Mouse (Mus musculus): ENCODE measurements at regions not wholly inside any gene's neighbourhood (a gene's known extent, or its start where the extent isn't known, plus 50 kb on each side); places are given as distances from the start of the nearest gene placed in this dataset.

GRCm38 (mm10) chr6:51025411-51025810 lies 371.2 kb upstream of the Npvf start:
- Histone ChIP-seq H3K4me2 (ENCODE audit: low read depth, low read length) (no peak overlapping the region), H3K9ac (replicated peaks; ENCODE audit: low read length) (no peak overlapping the region), H3K4me3 (ENCODE audit: low read depth, low read length) (no peak overlapping the region), H3K36me3 (replicated peaks; ENCODE audit: control insufficient read depth, insufficient read depth, low read depth, low read length) (no peaks in the 10 kb centered on the region), H3K27ac (replicated peaks; ENCODE audit: low read depth, low read length) (no peak overlapping the region), H3K4me1 (ENCODE audit: control insufficient read depth, insufficient read depth, low read length) (no peaks in the 10 kb centered on the region), H3K9me3 (replicated peaks; ENCODE audit: control insufficient read depth, low read length) (no peaks in the 10 kb centered on the region), H3K27me3 (ENCODE audit: control insufficient read depth, insufficient read depth, low read length) (no peaks in the 10 kb centered on the region)
- WGBS: 61% methylated on average over 3 of the region's 3 CpGs
- no peak for ATAC-seq (replicated peaks; ENCODE audit: insufficient number of reproducible peaks, low FRiP score, low TSS enrichment, low read depth)
- DNase-seq (ENCODE audit: low spot score): no peak

- no peaks in the 10 kb centered on the region for H3K36me3 ChIP-seq (replicated peaks; ENCODE audit: control insufficient read depth, insufficient read depth, low read depth, low read length)
- no peak overlapping the region for H3K27ac ChIP-seq (replicated peaks; ENCODE audit: low read depth, low read length)
- ATAC-seq (replicated peaks; ENCODE audit: insufficient number of reproducible peaks, low FRiP score, low TSS enrichment, low read depth) (no peak), DNase-seq (ENCODE audit: low spot score) (peak; percentile 26)
- H3K4me2 ChIP-seq (ENCODE audit: low read depth, low read length): no peak overlapping the region
- no peaks in the 10 kb centered on the region for H3K4me1 ChIP-seq (ENCODE audit: control insufficient read depth, insufficient read depth, low read length)
- H3K9me3 ChIP-seq (replicated peaks; ENCODE audit: control insufficient read depth, low read length): no peaks in the 10 kb centered on the region
- no peak overlapping the region for H3K9ac ChIP-seq (replicated peaks; ENCODE audit: low read length)
- 20% methylated on average over 2 of the region's 2 CpGs for WGBS
- H3K4me3 ChIP-seq (ENCODE audit: low read depth, low read length): no peak overlapping the region
- H3K27me3 ChIP-seq (ENCODE audit: control insufficient read depth, insufficient read depth, low read length): no peaks in the 10 kb centered on the region
These were observed 373.1 kb upstream of the Npvf start for GRCm38 (mm10) chr6:51027296-51027695.

- Histone ChIP-seq H3K4me1 (ENCODE audit: control insufficient read depth, insufficient read depth, low read length) (no peaks in the 10 kb centered on the region), H3K36me3 (replicated peaks; ENCODE audit: control insufficient read depth, insufficient read depth, low read depth, low read length) (no peaks in the 10 kb centered on the region), H3K27ac (replicated peaks; ENCODE audit: low read depth, low read length) (no peak overlapping the region), H3K27me3 (ENCODE audit: control insufficient read depth, insufficient read depth, low read length) (no peaks in the 10 kb centered on the region), H3K4me3 (ENCODE audit: low read depth, low read length) (no peak overlapping the region), H3K9me3 (replicated peaks; ENCODE audit: control insufficient read depth, low read length) (no peaks in the 10 kb centered on the region), H3K9ac (replicated peaks; ENCODE audit: low read length) (no peak overlapping the region), H3K4me2 (ENCODE audit: low read depth, low read length) (no peak overlapping the region)
- DNase-seq (ENCODE audit: low spot score) (no peak), ATAC-seq (replicated peaks; ENCODE audit: insufficient number of reproducible peaks, low FRiP score, low TSS enrichment, low read depth) (no peak)
- WGBS: 86% methylated on average over 3 of the region's 3 CpGs
These were observed 375.3 kb upstream of the Npvf start for GRCm38 (mm10) chr6:51029516-51029915.

GRCm38 (mm10) chr6:51029953-51030352 lies 375.7 kb upstream of the Npvf start:
- WGBS: 91% methylated on average over 3 of the region's 3 CpGs

GRCm38 (mm10) chr6:51033835-51034234 lies 379.6 kb upstream of the Npvf start:
- H3K9ac ChIP-seq (replicated peaks; ENCODE audit: low read length): no peak overlapping the region
- no peaks in the 10 kb centered on the region for H3K9me3 ChIP-seq (replicated peaks; ENCODE audit: control insufficient read depth, low read length)
- H3K36me3 ChIP-seq (replicated peaks; ENCODE audit: control insufficient read depth, insufficient read depth, low read depth, low read length): no peaks in the 10 kb centered on the region
- no peak overlapping the region for H3K27ac ChIP-seq (replicated peaks; ENCODE audit: low read depth, low read length)
- H3K4me1 ChIP-seq (ENCODE audit: control insufficient read depth, insufficient read depth, low read length): no peaks in the 10 kb centered on the region; the same call in 1 of the 2 replicates
- WGBS: 84% methylated on average over 6 of the region's 6 CpGs
- no peak for ATAC-seq (replicated peaks; ENCODE audit: insufficient number of reproducible peaks, low FRiP score, low TSS enrichment, low read depth)
- no peak for DNase-seq (ENCODE audit: low spot score)
- no peak overlapping the region for H3K4me2 ChIP-seq (ENCODE audit: low read depth, low read length)
- H3K27me3 ChIP-seq (ENCODE audit: control insufficient read depth, insufficient read depth, low read length): no peaks in the 10 kb centered on the region
- no peak overlapping the region for H3K4me3 ChIP-seq (ENCODE audit: low read depth, low read length)

More at GRCm38 (mm10) chr6:51029953-51030352, 375.7 kb upstream of the Npvf start:
- no peak overlapping the region for H3K27ac ChIP-seq (replicated peaks; ENCODE audit: low read depth, low read length)
- H3K27me3 ChIP-seq (ENCODE audit: control insufficient read depth, insufficient read depth, low read length): no peaks in the 10 kb centered on the region
- no peaks in the 10 kb centered on the region for H3K36me3 ChIP-seq (replicated peaks; ENCODE audit: control insufficient read depth, insufficient read depth, low read depth, low read length)
- ATAC-seq (replicated peaks; ENCODE audit: insufficient number of reproducible peaks, low FRiP score, low TSS enrichment, low read depth) (no peak), DNase-seq (ENCODE audit: low spot score) (no peak)
- no peaks in the 10 kb centered on the region for H3K9me3 ChIP-seq (replicated peaks; ENCODE audit: control insufficient read depth, low read length)
- no peak overlapping the region for H3K9ac ChIP-seq (replicated peaks; ENCODE audit: low read length)
- no peaks in the 10 kb centered on the region for H3K4me1 ChIP-seq (ENCODE audit: control insufficient read depth, insufficient read depth, low read length)
- H3K4me2 ChIP-seq (ENCODE audit: low read depth, low read length): no peak overlapping the region
- no peak overlapping the region for H3K4me3 ChIP-seq (ENCODE audit: low read depth, low read length)

- 76% methylated on average over 4 of the region's 4 CpGs for WGBS
- H3K27me3 ChIP-seq (ENCODE audit: control insufficient read depth, insufficient read depth, low read length): no peaks in the 10 kb centered on the region
- ATAC-seq (replicated peaks; ENCODE audit: insufficient number of reproducible peaks, low FRiP score, low TSS enrichment, low read depth) (no peak), DNase-seq (ENCODE audit: low spot score) (no peak)
- H3K4me3 ChIP-seq (ENCODE audit: low read depth, low read length): no peak overlapping the region
- H3K4me2 ChIP-seq (ENCODE audit: low read depth, low read length): no peak overlapping the region
- H3K9ac ChIP-seq (replicated peaks; ENCODE audit: low read length): no peak overlapping the region
- H3K27ac ChIP-seq (replicated peaks; ENCODE audit: low read depth, low read length): 0 out of 2 replicates have a peak overlapping the region, but pooled peaks have one; percentile 8
- no peaks in the 10 kb centered on the region for H3K36me3 ChIP-seq (replicated peaks; ENCODE audit: control insufficient read depth, insufficient read depth, low read depth, low read length)
- H3K4me1 ChIP-seq (ENCODE audit: control insufficient read depth, insufficient read depth, low read length): no peaks in the 10 kb centered on the region; the same call in 1 of the 2 replicates
- H3K9me3 ChIP-seq (replicated peaks; ENCODE audit: control insufficient read depth, low read length): no peaks in the 10 kb centered on the region
These were observed 381.8 kb upstream of the Npvf start for GRCm38 (mm10) chr6:51036074-51036473.

- no peaks in the 10 kb centered on the region for H3K9me3 ChIP-seq (replicated peaks; ENCODE audit: control insufficient read depth, low read length)
- H3K4me1 ChIP-seq (ENCODE audit: control insufficient read depth, insufficient read depth, low read length): no peaks in the 10 kb centered on the region; the same call in 1 of the 2 replicates
- ATAC-seq (replicated peaks; ENCODE audit: insufficient number of reproducible peaks, low FRiP score, low TSS enrichment, low read depth) (no peak), DNase-seq (ENCODE audit: low spot score) (no peak)
- H3K9ac ChIP-seq (replicated peaks; ENCODE audit: low read length): no peak overlapping the region
- no peaks in the 10 kb centered on the region for H3K36me3 ChIP-seq (replicated peaks; ENCODE audit: control insufficient read depth, insufficient read depth, low read depth, low read length)
- WGBS: 37% methylated on average over 1 of the region's 1 CpGs
- no peaks in the 10 kb centered on the region for H3K27me3 ChIP-seq (ENCODE audit: control insufficient read depth, insufficient read depth, low read length)
- no peak overlapping the region for H3K4me3 ChIP-seq (ENCODE audit: low read depth, low read length)
- H3K4me2 ChIP-seq (ENCODE audit: low read depth, low read length): no peak overlapping the region
- H3K27ac ChIP-seq (replicated peaks; ENCODE audit: low read depth, low read length): no peak overlapping the region
These were observed 382.3 kb upstream of the Npvf start for GRCm38 (mm10) chr6:51036553-51036952.

- WGBS: 46% methylated on average over 4 of the region's 4 CpGs
- Histone ChIP-seq H3K4me2 (ENCODE audit: low read depth, low read length) (no peak overlapping the region), H3K27ac (replicated peaks; ENCODE audit: low read depth, low read length) (no peak overlapping the region), H3K4me3 (ENCODE audit: low read depth, low read length) (no peak overlapping the region), H3K36me3 (replicated peaks; ENCODE audit: control insufficient read depth, insufficient read depth, low read depth, low read length) (no peaks in the 10 kb centered on the region), H3K9me3 (replicated peaks; ENCODE audit: control insufficient read depth, low read length) (no peaks in the 10 kb centered on the region), H3K27me3 (ENCODE audit: control insufficient read depth, insufficient read depth, low read length) (no peaks in the 10 kb centered on the region), H3K9ac (replicated peaks; ENCODE audit: low read length) (no peak overlapping the region), H3K4me1 (ENCODE audit: control insufficient read depth, insufficient read depth, low read length) (no peaks in the 10 kb centered on the region; the same call in 1 of the 2 replicates)
- ATAC-seq (replicated peaks; ENCODE audit: insufficient number of reproducible peaks, low FRiP score, low TSS enrichment, low read depth) (no peak), DNase-seq (ENCODE audit: low spot score) (no peak)
These were observed 382.7 kb upstream of the Npvf start for GRCm38 (mm10) chr6:51036956-51037355.

Data from embryonic facial prominence, embryonic 11.5 days (tissue).